Mouse (Mus musculus) small intestine, adult 2 months (tissue): Measurements from ENCODE around the gene Camta1. TPM values are rescaled to one million over a fixed set of nuclear protein-coding genes. Genes with fewer than 3 reads are reported as not detected.

Source experiments
- H3K27ac ChIP-seq: fragments of 200-500 bp; 2 replicates; pipeline ENCODE4 v1.5.1; 2012; ENCODE audit warnings: low read depth, low read length, control low read depth, inconsistent platforms; ENCODE audit not compliant: insufficient read depth
- H3K27me3 ChIP-seq: fragments of 200-500 bp; 2 replicates; pipeline ENCODE4 v1.6.1; 2012; ENCODE audit warnings: mild to moderate bottlenecking, moderate library complexity, low read length, inconsistent platforms; ENCODE audit not compliant: control insufficient read depth, insufficient read depth
- H3K36me3 ChIP-seq: fragments of 200-500 bp; 2 replicates; pipeline ENCODE4 v1.6.1; 2012; ENCODE audit warnings: mild to moderate bottlenecking, low read length, control low read depth, inconsistent platforms; ENCODE audit not compliant: control insufficient read depth, insufficient read depth
- H3K4me1 ChIP-seq: fragments of 200-500 bp; 2 replicates; pipeline ENCODE4 v1.6.1; 2012; ENCODE audit warnings: low read length, inconsistent platforms, mixed read lengths; ENCODE audit not compliant: control insufficient read depth, insufficient read depth, insufficient read length
- H3K4me3 ChIP-seq: fragments of 200-500 bp; 2 replicates; pipeline ENCODE4 v1.5.1; 2012; ENCODE audit warnings: low read depth, mild to moderate bottlenecking, control low read depth, inconsistent platforms, low read length, moderate library complexity
- CTCF ChIP-seq: fragments of 200-500 bp; IDR thresholded peaks from 2 replicates; pipeline ENCODE4 v1.5.1; 2012; ENCODE audit warnings: low read depth, mild to moderate bottlenecking, control low read depth, inconsistent platforms, low read length, moderate library complexity, mixed read lengths; ENCODE audit not compliant: insufficient replicate concordance, insufficient read length; ENCODE audit errors: extremely low read depth
- POLR2A ChIP-seq: fragments of 200-500 bp; IDR thresholded peaks from 2 replicates; pipeline ENCODE4 v1.6.1; 2012; ENCODE audit warnings: low read depth, mild to moderate bottlenecking, control low read depth, inconsistent platforms, low read length, moderate library complexity
- WGBS: fragments of 180-500 bp; shearing (Covaris S2); methylation state at CpG from one replicate; pipeline ENCODE4 v1.1.7; 2018; 5-methylcytosine and 5-hydroxymethylcytosine counted together
- polyA plus RNA-seq: library from polyadenylated mRNA; depleted of rRNA; stranded (reverse); fragments of >200 nt; gene quantifications from 2 replicates; pipeline ENCODE4 v1.2.3, GENCODE M21; 2012

Camta1 gene
- polyA plus RNA-seq, 1 experiment: 2.2 TPM

GRCm38 (mm10) chr4:151154306-151154705 lies 707.4 kb downstream of the Camta1 start:
- no peak overlapping the region for H3K4me3 ChIP-seq
- no peak overlapping the region for H3K27ac ChIP-seq
- 45% methylated on average over 4 of the region's 4 CpGs for WGBS
- no peaks in the 10 kb centered on the region for H3K36me3 ChIP-seq
- TF ChIP-seq CTCF: no peak
- TF ChIP-seq POLR2A: no peak
- H3K4me1 ChIP-seq: no peaks in the 10 kb centered on the region
- H3K27me3 ChIP-seq: no peaks in the 10 kb centered on the region

DNA sequence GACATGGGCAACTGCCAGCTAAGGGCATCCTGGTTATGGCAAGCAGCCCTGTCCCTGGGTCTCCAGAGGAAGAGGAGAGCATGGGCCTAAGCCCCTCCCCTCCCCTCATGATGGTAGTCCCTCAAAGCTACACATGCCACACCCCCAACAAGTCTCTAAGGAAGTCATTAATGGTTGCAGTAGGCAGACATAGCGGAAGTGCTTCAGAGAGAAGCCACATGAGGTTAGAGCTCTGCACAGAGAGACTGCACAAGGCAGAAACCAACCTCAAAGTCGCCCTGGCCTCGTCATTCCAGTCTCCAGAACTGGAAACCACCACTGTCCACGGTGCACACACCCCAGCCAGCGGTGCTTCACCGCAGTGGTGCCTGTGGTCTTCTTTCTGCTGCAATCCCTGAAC lies 709.7 kb downstream of the Camta1 start:
- H3K27ac ChIP-seq: no peak overlapping the region
- H3K36me3 ChIP-seq: no peaks in the 10 kb centered on the region
- 62% methylated on average over 6 of the region's 6 CpGs for WGBS
- H3K27me3 ChIP-seq: no peaks in the 10 kb centered on the region
- no peak overlapping the region for H3K4me3 ChIP-seq
- TF ChIP-seq POLR2A (no peak), CTCF (no peak)
- H3K4me1 ChIP-seq: no peaks in the 10 kb centered on the region

- no peaks in the 10 kb centered on the region for H3K27me3 ChIP-seq
- no peak overlapping the region for H3K4me3 ChIP-seq
- H3K27ac ChIP-seq: no peak overlapping the region
- no peaks in the 10 kb centered on the region for H3K36me3 ChIP-seq
- 79% methylated on average over 11 of the region's 11 CpGs for WGBS
- no peak for TF ChIP-seq CTCF
- no peak for TF ChIP-seq POLR2A
- H3K4me1 ChIP-seq: no peaks in the 10 kb centered on the region
These were observed 710.8 kb downstream of the Camta1 start for GRCm38 (mm10) chr4:151150842-151151241.

DNA sequence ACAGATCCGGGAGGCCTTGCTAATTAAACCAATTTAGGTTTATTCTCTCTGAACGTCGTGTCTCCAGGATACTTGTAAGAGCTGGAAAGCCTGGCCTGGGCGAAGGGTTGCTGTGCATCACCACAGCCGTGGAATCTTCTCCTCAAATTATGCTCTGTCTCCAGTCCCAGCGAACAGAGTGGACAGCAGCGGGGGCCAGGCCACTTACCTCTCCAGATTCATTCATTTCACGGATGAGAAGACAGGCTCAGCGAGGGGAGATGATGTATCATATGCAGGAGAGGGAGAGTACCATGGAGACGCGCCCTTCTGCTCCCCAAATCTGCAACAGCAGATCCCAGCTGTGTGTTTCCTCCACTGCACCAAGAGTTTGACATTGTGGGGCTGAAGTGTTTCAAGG lies 711.6 kb downstream of the Camta1 start:
- Histone ChIP-seq H3K4me1 (no peaks in the 10 kb centered on the region), H3K36me3 (no peaks in the 10 kb centered on the region), H3K27me3 (no peaks in the 10 kb centered on the region), H3K4me3 (no peak overlapping the region), H3K27ac (no peak overlapping the region)
- TF ChIP-seq POLR2A (no peak), CTCF (no peak)
- WGBS: 83% methylated on average over 11 of the region's 11 CpGs

DNA sequence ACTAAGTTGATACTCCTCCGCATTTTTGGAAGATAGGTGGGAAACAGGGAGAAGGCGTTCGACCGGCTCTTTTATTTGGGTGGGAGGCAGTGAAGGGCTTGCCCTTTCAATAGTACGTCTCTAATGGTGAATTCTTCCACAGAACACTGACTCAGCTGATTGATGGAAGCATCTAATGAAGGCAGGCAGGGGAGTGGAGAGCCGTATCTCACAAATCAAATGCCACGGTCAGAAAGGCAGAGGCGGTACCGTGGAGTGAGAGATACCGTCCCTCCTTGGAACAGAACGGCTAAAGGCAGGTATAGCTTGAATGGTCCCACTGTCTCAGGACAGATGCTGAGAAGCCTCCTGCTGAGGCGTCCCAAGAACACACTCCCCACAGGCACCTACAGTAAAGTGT lies 714.1 kb downstream of the Camta1 start:
- TF ChIP-seq CTCF: no peak
- no peak for TF ChIP-seq POLR2A
- H3K4me1 ChIP-seq: no peaks in the 10 kb centered on the region
- no peaks in the 10 kb centered on the region for H3K27me3 ChIP-seq
- no peak overlapping the region for H3K4me3 ChIP-seq
- H3K27ac ChIP-seq: no peak overlapping the region
- no peaks in the 10 kb centered on the region for H3K36me3 ChIP-seq
- WGBS: 51% methylated on average over 12 of the region's 12 CpGs

GRCm38 (mm10) chr4:151144121-151144520 lies 717.6 kb downstream of the Camta1 start:
- TF ChIP-seq POLR2A: no peak
- TF ChIP-seq CTCF: no peak
- no peak overlapping the region for H3K4me3 ChIP-seq
- WGBS: 80% methylated on average over 14 of the region's 14 CpGs
- no peaks in the 10 kb centered on the region; the same call in 1 of the 2 replicates for H3K4me1 ChIP-seq
- no peak overlapping the region for H3K27ac ChIP-seq
- no peaks in the 10 kb centered on the region for H3K36me3 ChIP-seq
- H3K27me3 ChIP-seq: peaks cover 14% of the 10 kb centered on the region

DNA sequence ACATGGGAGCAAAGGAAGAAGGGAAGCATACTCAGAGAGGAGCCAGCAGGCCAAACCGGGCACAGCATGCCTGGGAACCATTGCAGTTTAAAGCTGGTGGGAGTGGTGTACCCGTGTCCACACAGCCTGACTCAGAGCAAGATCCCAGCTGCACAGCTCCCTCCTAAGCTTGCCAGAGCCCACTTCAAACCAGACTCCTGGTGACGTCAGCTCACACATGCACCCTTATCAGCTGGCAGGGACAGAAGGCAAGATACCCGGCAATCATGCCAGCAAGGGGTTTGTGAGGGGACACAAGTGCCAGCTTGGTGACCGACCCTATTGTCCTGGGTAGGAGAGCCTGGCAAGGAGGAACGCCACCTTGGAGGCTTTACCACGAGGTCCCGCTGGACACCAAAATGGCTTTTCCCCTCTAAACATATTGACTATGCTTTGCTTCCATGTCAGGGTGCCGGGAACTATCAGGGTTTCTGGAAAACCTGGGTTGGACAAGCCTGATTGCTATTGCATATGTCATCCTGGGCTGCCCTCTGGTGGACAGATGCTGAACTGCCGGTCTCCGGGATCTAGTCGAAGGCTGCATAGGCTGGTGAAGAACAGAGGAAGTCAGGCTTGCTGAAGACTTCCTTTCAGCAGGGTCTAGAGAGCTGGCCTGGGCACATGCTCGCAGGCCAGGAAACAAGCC lies 720.3 kb downstream of the Camta1 start:
- no peaks in the 10 kb centered on the region for H3K36me3 ChIP-seq
- H3K4me1 ChIP-seq: no peaks in the 10 kb centered on the region; the same call in 1 of the 2 replicates
- H3K27ac ChIP-seq: no peak overlapping the region
- no peak overlapping the region for H3K4me3 ChIP-seq
- peaks cover 14% of the 10 kb centered on the region for H3K27me3 ChIP-seq
- 7% methylated on average over 13 of the region's 13 CpGs for WGBS
- TF ChIP-seq POLR2A: no peak
- TF ChIP-seq CTCF: peak; percentile 94; the same call in 1 of the 2 replicates
